In genomic region chr12:62892851-62893632, GRCm38 (mm10) we compare ENCODE assay signal across 12 mouse cellular contexts.
DNase-seq lines count a peak whose midpoint lies in the region; ATAC-seq and TF ChIP-seq lines count a peak whose summit lies in the region.
"Had no signal": no experiment of that assay in that cellular context is flagged by ENCODE, and none has a peak within 500 bp of the region (broad histone marks: within the 10 kb centered on the region; RNA-seq: fewer than 3 reads in every experiment).

No protein-coding gene starts in this region.

- H3K4me3 ChIP-seq in intestine, postnatal 0 days (ENCODE audit: low read depth, low read length) = no peak overlapping the region
- H3K4me3 ChIP-seq in intestine, embryonic 16.5 days (ENCODE audit: low read length) = no peak overlapping the region
- no peak overlapping the region for H3K4me3 ChIP-seq in bone marrow macrophage, adult 2 months (ENCODE audit: insufficient read depth, low read length)
- H3K4me3 ChIP-seq: heart, embryonic 13.5 days; liver, embryonic 13.5 days had no signal

- no peaks in the 10 kb centered on the region for H3K27me3 ChIP-seq in intestine, postnatal 0 days (replicated peaks; ENCODE audit: control insufficient read depth, insufficient read depth, low read length)
- H3K27me3 ChIP-seq in intestine, embryonic 16.5 days (replicated peaks; ENCODE audit: control insufficient read depth, insufficient read depth, low read length) = no peaks in the 10 kb centered on the region
- H3K27me3 ChIP-seq: heart, embryonic 13.5 days; liver, embryonic 13.5 days had no signal

- H3K4me1 ChIP-seq in intestine, postnatal 0 days (replicated peaks; ENCODE audit: control insufficient read depth, insufficient read depth, low read length) = no peaks in the 10 kb centered on the region
- H3K4me1 ChIP-seq in intestine, embryonic 16.5 days (ENCODE audit: control insufficient read depth, insufficient read depth, low read length) = no peaks in the 10 kb centered on the region
- no peaks in the 10 kb centered on the region for H3K4me1 ChIP-seq in bone marrow macrophage, adult 2 months (ENCODE audit: control insufficient read depth, insufficient read depth, low read length)
- H3K4me1 ChIP-seq: heart, embryonic 13.5 days; liver, embryonic 13.5 days had no signal

- no peak overlapping the region for H3K4me2 ChIP-seq in intestine, postnatal 0 days (replicated peaks; ENCODE audit: low read depth)
- H3K4me2 ChIP-seq in intestine, embryonic 16.5 days (ENCODE audit: low read depth, low read length) = no peak overlapping the region
- H3K4me2 ChIP-seq: heart, embryonic 13.5 days; liver, embryonic 13.5 days had no signal

- DNase-seq in 3T3-L1 (ENCODE audit: low read depth, low spot score) = peak; percentile 21
- DNase-seq in A20 (ENCODE audit: low read depth, low spot score) = peak; percentile 48
- no peak for DNase-seq in retina, embryonic 14.5 days (ENCODE audit: low spot score)
- DNase-seq: cerebellum, adult 8-10 months; liver, embryonic 13.5 days; right cerebral cortex, postnatal 14 days; thymus, adult 2 months had no signal

- TF ChIP-seq POLR2A in bone marrow macrophage, adult 2 months (IDR thresholded peaks at IDR 0.05; ENCODE audit: borderline replicate concordance, low read depth, low read length) = no peak

- H3K9ac ChIP-seq in intestine, postnatal 0 days (ENCODE audit: low read depth, low read length) = no peak overlapping the region
- H3K9ac ChIP-seq in intestine, embryonic 16.5 days (ENCODE audit: low read depth, low read length) = no peak overlapping the region
- H3K9ac ChIP-seq: heart, embryonic 13.5 days; liver, embryonic 13.5 days had no signal

- no peaks in the 10 kb centered on the region for H3K9me3 ChIP-seq in intestine, postnatal 0 days (ENCODE audit: control insufficient read depth)
- H3K9me3 ChIP-seq in intestine, embryonic 16.5 days (ENCODE audit: control insufficient read depth, low read length) = no peaks in the 10 kb centered on the region
- H3K9me3 ChIP-seq: liver, embryonic 13.5 days had no signal

- WGBS in intestine, postnatal 0 days = 74% methylated on average over 9 of the region's 9 CpGs
- 75% methylated on average over 9 of the region's 9 CpGs for WGBS in intestine, embryonic 16.5 days

- no peaks in the 10 kb centered on the region for H3K36me3 ChIP-seq in intestine, postnatal 0 days (ENCODE audit: control insufficient read depth, insufficient read depth)
- no peaks in the 10 kb centered on the region for H3K36me3 ChIP-seq in intestine, embryonic 16.5 days (ENCODE audit: control insufficient read depth, insufficient read depth, low read length)
- H3K36me3 ChIP-seq: heart, embryonic 13.5 days; liver, embryonic 13.5 days had no signal

- peak; percentile 33 for TF ChIP-seq CTCF in intestine, postnatal 0 days (IDR thresholded peaks at IDR 0.05; ENCODE audit: low read depth)
- peak; percentile 20; the same call in 1 of the 2 replicates for TF ChIP-seq CTCF in bone marrow macrophage, adult 2 months (IDR thresholded peaks at IDR 0.05; ENCODE audit: low read depth, low read length)

- H3K27ac ChIP-seq in intestine, postnatal 0 days (ENCODE audit: low read depth, low read length) = no peak overlapping the region
- H3K27ac ChIP-seq in intestine, embryonic 16.5 days (ENCODE audit: low read length) = no peak overlapping the region
- no peak overlapping the region for H3K27ac ChIP-seq in bone marrow macrophage, adult 2 months (ENCODE audit: insufficient read depth, low read depth, low read length)
- H3K27ac ChIP-seq: heart, embryonic 13.5 days; liver, embryonic 13.5 days had no signal

- no peak for ATAC-seq in intestine, postnatal 0 days
- no peak for ATAC-seq in intestine, embryonic 16.5 days
- no peak for ATAC-seq in monocyte, adult 5-6 weeks (replicated peaks; ENCODE audit: insufficient number of reproducible peaks, low FRiP score, low TSS enrichment, poor library complexity, severe bottlenecking)
